Mouse (Mus musculus) forebrain, embryonic 12.5 days (tissue): ENCODE measurements around the gene Ypel1. TPM values are rescaled to one million over a fixed set of nuclear protein-coding genes. Genes with fewer than 3 reads are reported as not detected.

Experiments
- ATAC-seq: fragments of 200-750 bp; cut with Nextera tagmentation; 2 replicates; pipeline ENCODE4 v1.8.0; 2017; ENCODE audit warnings: moderate TSS enrichment; ENCODE audit not compliant: low FRiP score
- H3K27ac ChIP-seq: fragments of 300-500 bp; sonication (generic); 2 replicates; pipeline ENCODE4 v1.5.1; 2016; ENCODE audit warnings: mild to moderate bottlenecking
- H3K27me3 ChIP-seq: fragments of 300-500 bp; sonication (generic); 2 replicates; pipeline ENCODE4 v1.6.1; 2016; ENCODE audit warnings: mild to moderate bottlenecking
- H3K36me3 ChIP-seq: fragments of 300-500 bp; sonication (generic); replicated peaks from 2 replicates; pipeline ENCODE4 v1.6.1; 2016; ENCODE audit warnings: mild to moderate bottlenecking
- H3K4me1 ChIP-seq: fragments of 300-500 bp; sonication (generic); 2 replicates; pipeline ENCODE4 v1.6.1; 2016
- H3K4me2 ChIP-seq: fragments of 300-500 bp; sonication (generic); 2 replicates; pipeline ENCODE4 v1.6.1; 2016; ENCODE audit warnings: mild to moderate bottlenecking, moderate library complexity
- H3K4me3 ChIP-seq: fragments of 300-500 bp; sonication (generic); replicated peaks from 2 replicates; pipeline ENCODE4 v1.5.1; 2016; ENCODE audit warnings: mild to moderate bottlenecking
- H3K9ac ChIP-seq: fragments of 300-500 bp; sonication (generic); 2 replicates; pipeline ENCODE4 v1.6.1; 2016; ENCODE audit warnings: mild to moderate bottlenecking
- H3K9me3 ChIP-seq: fragments of 300-500 bp; sonication (generic); 2 replicates; pipeline ENCODE4 v1.6.1; 2016
- WGBS: fragments of 180-500 bp; shearing (Covaris S2); methylation state at CpG from one replicate; pipeline ENCODE4 v1.1.7; 2016; 5-methylcytosine and 5-hydroxymethylcytosine counted together
- polyA plus RNA-seq: library from polyadenylated mRNA; unstranded; fragments of >200 nt; fragmentation: Nextera tagmentation; extraction: Ambion mirVana; gene quantifications from 2 replicates; pipeline ENCODE4 v1.2.1, GENCODE M21; 2016

Ypel1 gene
- polyA plus RNA-seq, 1 experiment from 2014 or later, result 119 TPM

GRCm38 (mm10) chr16:17062338-17062737 lies 7.2 kb upstream of the Ypel1 start:
- H3K9me3 ChIP-seq, result no peaks in the 10 kb centered on the region
- no peaks in the 10 kb centered on the region for H3K36me3 ChIP-seq
- 59% methylated on average over 1 of the region's 1 CpGs for WGBS

GRCm38 (mm10) chr16:17067552-17067951 lies 1.9 kb upstream of the Ypel1 start:
- ATAC-seq, result no peak
- Histone ChIP-seq H3K27me3 (no peaks in the 10 kb centered on the region), H3K4me3 (no peak overlapping the region), H3K9ac (no peak overlapping the region), H3K36me3 (peaks cover 8% of the 10 kb centered on the region), H3K9me3 (no peaks in the 10 kb centered on the region), H3K4me1 (peaks cover 18% of the 10 kb centered on the region), H3K4me2 (no peak overlapping the region), H3K27ac (no peak overlapping the region)
- WGBS, result 90% methylated on average over 2 of the region's 2 CpGs

More at GRCm38 (mm10) chr16:17062338-17062737, 7.2 kb upstream of the Ypel1 start:
- H3K27ac ChIP-seq, result no peak overlapping the region
- H3K4me2 ChIP-seq, result no peak overlapping the region
- ATAC-seq, result no peak
- H3K4me1 ChIP-seq, result no peaks in the 10 kb centered on the region
- no peak overlapping the region for H3K9ac ChIP-seq
- H3K4me3 ChIP-seq, result no peak overlapping the region
- no peaks in the 10 kb centered on the region for H3K27me3 ChIP-seq

DNA sequence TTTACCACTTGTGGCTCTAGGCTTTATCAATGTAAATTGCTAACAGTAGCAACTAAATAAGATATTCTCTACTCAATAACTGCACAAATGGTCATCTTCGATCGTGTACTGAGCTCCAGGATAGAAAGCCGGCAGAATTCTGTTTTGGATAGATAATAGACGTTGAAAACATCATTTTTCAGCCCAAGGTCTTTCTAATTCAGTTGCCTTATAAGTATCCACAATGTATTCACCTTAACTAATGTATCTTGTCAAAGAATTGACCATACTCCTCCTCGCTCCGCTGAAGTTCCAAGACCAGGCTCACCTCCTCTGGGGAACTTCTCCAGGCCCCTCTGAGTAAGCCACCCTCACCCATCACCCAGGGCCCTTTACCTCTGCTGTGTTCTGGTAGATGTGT lies 1.2 kb downstream of the Ypel1 start:
- 54% methylated on average over 6 of the region's 6 CpGs for WGBS
- no peaks in the 10 kb centered on the region for H3K9me3 ChIP-seq
- H3K4me1 ChIP-seq, result peaks cover 28% of the 10 kb centered on the region
- peaks cover 36% of the 10 kb centered on the region for H3K36me3 ChIP-seq
- no peaks in the 10 kb centered on the region for H3K27me3 ChIP-seq
- ATAC-seq, result no peak
- H3K4me2 ChIP-seq, result peak overlapping the region; percentile 64
- H3K9ac ChIP-seq, result peak overlapping the region; percentile 93
- H3K27ac ChIP-seq, result no peak overlapping the region
- peak overlapping the region; percentile 86 for H3K4me3 ChIP-seq

- Histone ChIP-seq H3K4me1 (peaks cover 28% of the 10 kb centered on the region), H3K9me3 (no peaks in the 10 kb centered on the region), H3K27me3 (no peaks in the 10 kb centered on the region), H3K9ac (no peak overlapping the region), H3K4me2 (no peak overlapping the region), H3K4me3 (no peak overlapping the region), H3K36me3 (peaks cover 53% of the 10 kb centered on the region), H3K27ac (no peak overlapping the region)
- no peak for ATAC-seq
- 96% methylated on average over 7 of the region's 7 CpGs for WGBS
These were observed 3.5 kb downstream of the Ypel1 start for GRCm38 (mm10) chr16:17073000-17073399.

GRCm38 (mm10) chr16:17076301-17076700 lies 6.8 kb downstream of the Ypel1 start:
- Histone ChIP-seq H3K36me3 (peaks cover 82% of the 10 kb centered on the region), H3K9ac (no peak overlapping the region)
- 92% methylated on average over 2 of the region's 2 CpGs for WGBS

DNA sequence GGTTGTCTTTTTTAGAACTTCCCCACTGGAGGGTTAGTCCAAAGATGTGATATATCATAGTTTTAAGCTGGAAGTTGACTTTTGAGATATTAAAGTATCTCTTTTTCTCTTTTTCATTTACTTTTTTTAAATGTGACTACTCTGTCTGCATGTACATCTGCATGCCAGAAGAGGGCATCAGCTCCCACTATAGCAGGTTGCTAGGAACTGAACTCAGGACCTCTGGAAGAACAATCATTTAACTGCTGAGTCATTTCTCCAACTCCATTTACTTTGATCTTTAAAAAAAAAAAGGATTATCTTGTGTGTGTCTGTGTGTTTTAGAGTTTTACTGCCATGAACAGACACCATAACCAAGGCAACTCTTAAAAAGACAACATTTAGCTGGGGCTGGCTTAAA lies 7.4 kb downstream of the Ypel1 start:
- peaks cover 14% of the 10 kb centered on the region for H3K4me1 ChIP-seq
- peaks cover 86% of the 10 kb centered on the region for H3K36me3 ChIP-seq
- no peak overlapping the region for H3K4me2 ChIP-seq
- H3K4me3 ChIP-seq, result no peak overlapping the region
- no peak overlapping the region for H3K9ac ChIP-seq
- no peaks in the 10 kb centered on the region for H3K27me3 ChIP-seq
- ATAC-seq, result no peak
- H3K9me3 ChIP-seq, result no peaks in the 10 kb centered on the region
- no peak overlapping the region for H3K27ac ChIP-seq

More at GRCm38 (mm10) chr16:17076301-17076700, 6.8 kb downstream of the Ypel1 start:
- Histone ChIP-seq H3K4me1 (peaks cover 19% of the 10 kb centered on the region), H3K4me2 (no peak overlapping the region), H3K4me3 (no peak overlapping the region), H3K9me3 (no peaks in the 10 kb centered on the region), H3K27me3 (no peaks in the 10 kb centered on the region), H3K27ac (no peak overlapping the region)
- no peak for ATAC-seq

DNA sequence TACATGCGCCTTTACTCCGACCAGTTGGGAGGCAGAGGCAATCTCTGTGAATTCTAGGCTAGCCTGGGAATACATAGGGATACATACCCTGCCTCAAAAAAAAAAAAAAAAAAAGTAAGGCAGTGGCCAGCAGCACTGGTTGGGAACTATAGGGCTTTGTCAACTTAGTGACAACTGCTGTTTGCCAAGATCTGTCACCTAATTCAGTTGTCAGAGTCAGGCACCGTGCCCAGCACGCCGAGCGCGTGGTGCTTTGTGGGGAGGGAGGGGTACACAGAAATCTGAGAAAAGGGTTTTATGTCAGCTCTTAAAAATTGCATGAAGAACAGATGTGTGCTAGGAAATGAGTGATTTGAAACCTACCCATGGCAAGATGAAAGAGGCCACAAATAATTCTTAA lies 8.6 kb downstream of the Ypel1 start:
- Histone ChIP-seq H3K4me3 (no peak overlapping the region), H3K27me3 (no peaks in the 10 kb centered on the region), H3K9ac (no peak overlapping the region), H3K9me3 (no peaks in the 10 kb centered on the region), H3K4me1 (peaks cover 7% of the 10 kb centered on the region; the same call in 1 of the 2 replicates), H3K27ac (no peak overlapping the region), H3K4me2 (no peak overlapping the region), H3K36me3 (peaks cover 88% of the 10 kb centered on the region)
- no peak for ATAC-seq
- 86% methylated on average over 7 of the region's 7 CpGs for WGBS

DNA sequence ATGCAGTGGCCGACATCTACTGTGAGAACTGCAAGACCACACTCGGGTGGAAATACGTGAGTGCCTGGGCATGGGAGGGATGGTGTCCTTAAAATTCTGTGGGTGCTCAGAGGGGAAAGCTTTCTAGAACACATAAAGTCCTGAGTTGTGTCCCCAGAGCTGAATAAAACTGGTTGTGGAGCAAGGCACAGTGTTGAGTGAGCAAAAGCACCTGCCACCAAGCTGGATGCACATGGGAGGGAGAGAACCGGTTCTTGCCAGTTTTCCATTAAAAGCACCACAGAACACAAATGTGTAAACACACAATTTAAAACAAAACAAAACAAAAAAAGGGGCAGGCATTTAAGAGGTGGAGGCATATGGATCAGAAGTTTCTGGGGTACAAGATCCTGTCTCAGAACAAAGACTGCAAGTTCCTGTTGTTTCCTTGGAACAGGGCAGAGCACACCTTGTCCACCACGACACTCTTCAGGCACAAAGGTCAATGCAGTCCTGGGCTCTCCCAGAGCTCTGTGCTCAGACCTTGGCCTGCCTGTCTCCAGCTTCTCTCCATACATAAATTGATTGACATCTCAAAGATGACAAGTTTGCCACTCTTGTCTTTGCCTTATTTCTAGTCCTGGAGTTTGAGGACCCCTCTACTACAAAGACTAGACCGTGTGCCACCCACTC lies 12.8 kb downstream of the Ypel1 start:
- Histone ChIP-seq H3K27me3 (no peaks in the 10 kb centered on the region), H3K4me2 (no peak overlapping the region), H3K4me3 (no peak overlapping the region), H3K9ac (no peak overlapping the region), H3K9me3 (no peaks in the 10 kb centered on the region), H3K4me1 (no peaks in the 10 kb centered on the region), H3K36me3 (peaks cover 96% of the 10 kb centered on the region), H3K27ac (no peak overlapping the region)
- 90% methylated on average over 6 of the region's 6 CpGs for WGBS
- ATAC-seq, result no peak

- H3K36me3 ChIP-seq, result peaks cover 99% of the 10 kb centered on the region
- ATAC-seq, result no peak
- no peaks in the 10 kb centered on the region for H3K27me3 ChIP-seq
- no peaks in the 10 kb centered on the region for H3K9me3 ChIP-seq
- no peak overlapping the region for H3K27ac ChIP-seq
- no peak overlapping the region for H3K4me2 ChIP-seq
- no peaks in the 10 kb centered on the region for H3K4me1 ChIP-seq
- WGBS, result 95% methylated on average over 4 of the region's 4 CpGs
- H3K4me3 ChIP-seq, result no peak overlapping the region
- H3K9ac ChIP-seq, result no peak overlapping the region
These were observed 16.1 kb downstream of the Ypel1 start for GRCm38 (mm10) chr16:17085636-17086035.

GRCm38 (mm10) chr16:17086241-17086640 lies 16.7 kb downstream of the Ypel1 start:
- Histone ChIP-seq H3K4me1 (no peaks in the 10 kb centered on the region), H3K9ac (no peak overlapping the region), H3K27me3 (no peaks in the 10 kb centered on the region), H3K36me3 (peaks cover 100% of the 10 kb centered on the region), H3K9me3 (no peaks in the 10 kb centered on the region), H3K4me2 (no peak overlapping the region), H3K4me3 (no peak overlapping the region), H3K27ac (no peak overlapping the region)
- WGBS, result 87% methylated on average over 3 of the region's 3 CpGs
- no peak for ATAC-seq

GRCm38 (mm10) chr16:17086669-17087193 lies 17.2 kb downstream of the Ypel1 start:
- Histone ChIP-seq H3K36me3 (peaks cover 100% of the 10 kb centered on the region), H3K9ac (no peak overlapping the region), H3K4me1 (no peaks in the 10 kb centered on the region), H3K27ac (no peak overlapping the region), H3K4me2 (no peak overlapping the region), H3K4me3 (no peak overlapping the region), H3K9me3 (no peaks in the 10 kb centered on the region), H3K27me3 (no peaks in the 10 kb centered on the region)
- ATAC-seq, result no peak
- WGBS, result 77% methylated on average over 13 of the region's 13 CpGs

- H3K36me3 ChIP-seq, result peaks cover 100% of the 10 kb centered on the region
- ATAC-seq, result no peak
These were observed 18.9 kb downstream of the Ypel1 start for GRCm38 (mm10) chr16:17088346-17088745.

GRCm38 (mm10) chr16:17096938-17097337 lies 27.4 kb downstream of the Ypel1 start:
- Histone ChIP-seq H3K4me1 (no peaks in the 10 kb centered on the region), H3K4me2 (no peak overlapping the region), H3K27me3 (no peaks in the 10 kb centered on the region), H3K9me3 (no peaks in the 10 kb centered on the region), H3K27ac (no peak overlapping the region), H3K36me3 (peaks cover 92% of the 10 kb centered on the region), H3K4me3 (no peak overlapping the region), H3K9ac (no peak overlapping the region)
- no peak for ATAC-seq
- WGBS, result 93% methylated on average over 3 of the region's 3 CpGs

More at GRCm38 (mm10) chr16:17088346-17088745, 18.9 kb downstream of the Ypel1 start:
- Histone ChIP-seq H3K4me1 (no peaks in the 10 kb centered on the region), H3K27me3 (no peaks in the 10 kb centered on the region), H3K9me3 (no peaks in the 10 kb centered on the region), H3K4me2 (no peak overlapping the region), H3K27ac (no peak overlapping the region), H3K4me3 (no peak overlapping the region), H3K9ac (no peak overlapping the region)
- 78% methylated on average over 3 of the region's 3 CpGs for WGBS
